Mouse (Mus musculus): ENCODE measurements around the gene Ddx1. TPM values are rescaled to one million over a fixed set of nuclear protein-coding genes. Genes with fewer than 3 reads are reported as not detected.

Gene Ddx1
- polyA plus RNA-seq, 1 experiment from 2014 or later = 130 TPM

DNA sequence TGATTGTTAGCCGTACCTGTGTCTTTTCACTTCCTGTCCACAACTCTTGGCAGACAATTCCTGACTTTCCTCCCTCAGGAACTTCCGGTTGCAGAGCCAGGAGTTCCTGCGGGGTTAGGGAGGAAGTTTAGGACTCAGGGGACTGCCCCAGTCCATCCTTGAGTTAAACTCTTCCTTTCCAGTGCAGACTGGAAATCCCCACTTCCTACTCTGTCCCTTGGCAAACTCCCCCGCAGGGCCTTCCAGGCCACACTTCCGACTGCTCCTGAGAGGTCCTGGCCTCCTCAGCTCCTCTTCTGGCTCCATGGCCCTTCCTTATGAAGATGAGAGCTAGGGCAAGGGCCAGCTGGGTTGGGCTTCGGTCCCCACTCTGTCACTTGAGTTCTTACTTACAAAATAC lies 71.4 kb downstream of the Ddx1 start:
- H3K27ac ChIP-seq = no peak overlapping the region
- no peak overlapping the region for H3K9ac ChIP-seq
- H3K4me2 ChIP-seq = no peak overlapping the region
- H3K4me3 ChIP-seq = no peak overlapping the region
- no peaks in the 10 kb centered on the region for H3K36me3 ChIP-seq
- no peak for ATAC-seq (ENCODE audit: low FRiP score)
- 75% methylated on average over 6 of the region's 6 CpGs for WGBS
- no peaks in the 10 kb centered on the region for H3K9me3 ChIP-seq
- H3K27me3 ChIP-seq = no peaks in the 10 kb centered on the region
- H3K4me1 ChIP-seq (replicated peaks) = peaks cover 19% of the 10 kb centered on the region

DNA sequence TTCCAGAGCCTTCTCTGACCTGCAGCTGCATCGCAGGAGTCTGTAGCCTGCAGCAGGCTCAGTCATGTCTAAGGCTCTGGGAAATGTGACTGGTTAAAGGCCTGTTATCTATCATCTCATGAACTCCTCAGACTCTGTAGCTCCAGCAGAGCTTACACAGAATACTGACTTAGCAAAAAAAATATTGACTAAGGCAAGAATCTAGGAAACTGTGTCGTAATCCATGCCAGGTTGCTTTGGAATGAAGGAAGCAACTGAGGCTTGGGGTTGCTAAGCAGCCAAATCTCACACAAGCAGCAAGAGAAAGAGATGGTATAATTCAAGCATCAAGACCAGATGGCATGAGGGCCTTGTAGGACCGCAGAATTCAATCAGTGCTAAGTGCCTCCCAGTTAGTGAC lies 72.1 kb downstream of the Ddx1 start:
- no peaks in the 10 kb centered on the region for H3K27me3 ChIP-seq
- H3K4me1 ChIP-seq (replicated peaks) = peaks cover 13% of the 10 kb centered on the region
- no peaks in the 10 kb centered on the region for H3K36me3 ChIP-seq
- no peak overlapping the region for H3K27ac ChIP-seq
- no peak overlapping the region for H3K4me3 ChIP-seq
- WGBS = 82% methylated on average over 3 of the region's 3 CpGs
- H3K9me3 ChIP-seq = no peaks in the 10 kb centered on the region
- no peak overlapping the region for H3K4me2 ChIP-seq
- no peak overlapping the region for H3K9ac ChIP-seq
- ATAC-seq (ENCODE audit: low FRiP score) = no peak

DNA sequence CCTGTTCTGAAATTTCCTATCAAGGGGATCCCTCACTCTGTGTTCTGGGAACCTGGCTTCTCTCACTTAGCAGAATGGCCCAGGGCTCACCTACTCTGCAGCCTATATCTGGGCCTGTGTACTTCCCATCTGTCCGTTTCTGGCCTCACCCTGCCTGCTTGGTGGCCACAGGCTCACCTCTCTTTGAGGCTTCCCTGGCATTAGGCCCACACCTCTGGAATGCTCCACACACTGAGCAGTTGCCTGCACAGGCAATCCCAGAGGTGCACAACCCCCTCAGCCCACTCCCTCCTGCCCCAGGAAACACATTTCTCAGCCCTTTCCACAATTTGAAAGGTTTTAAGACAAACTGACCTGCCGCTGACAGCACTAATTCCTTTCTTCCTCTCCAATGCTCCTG lies 72.9 kb downstream of the Ddx1 start:
- H3K36me3 ChIP-seq = no peaks in the 10 kb centered on the region
- 54% methylated on average over 2 of the region's 2 CpGs for WGBS
- H3K4me3 ChIP-seq = no peak overlapping the region
- H3K9me3 ChIP-seq = no peaks in the 10 kb centered on the region
- no peak overlapping the region for H3K4me2 ChIP-seq
- no peak for ATAC-seq (ENCODE audit: low FRiP score)
- H3K27ac ChIP-seq = 0 out of 2 replicates have a peak overlapping the region, but pooled peaks have one; percentile 18
- peaks cover 9% of the 10 kb centered on the region for H3K4me1 ChIP-seq (replicated peaks)
- no peak overlapping the region for H3K9ac ChIP-seq
- H3K27me3 ChIP-seq = no peaks in the 10 kb centered on the region

DNA sequence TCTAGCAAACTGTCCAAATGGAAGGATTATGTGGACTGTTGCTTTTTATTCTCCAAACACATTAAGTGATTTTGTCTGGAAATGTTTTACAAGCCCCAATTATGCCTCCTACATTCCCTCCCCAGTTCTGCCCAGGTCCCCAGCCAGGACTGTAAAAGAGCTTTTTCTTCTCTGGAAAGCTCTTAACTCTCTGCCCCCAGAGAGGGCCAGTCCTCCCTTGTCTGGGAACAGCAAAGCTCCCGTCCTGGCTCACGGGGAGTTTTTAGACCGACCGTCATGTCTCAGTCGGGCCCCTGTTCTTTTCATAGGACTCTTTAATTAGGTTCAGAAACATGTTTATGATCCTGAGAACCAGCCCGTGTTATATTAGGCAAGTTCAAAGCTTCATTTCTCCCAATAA lies 75.0 kb downstream of the Ddx1 start:
- no peak overlapping the region for H3K9ac ChIP-seq
- WGBS = 73% methylated on average over 6 of the region's 6 CpGs

DNA sequence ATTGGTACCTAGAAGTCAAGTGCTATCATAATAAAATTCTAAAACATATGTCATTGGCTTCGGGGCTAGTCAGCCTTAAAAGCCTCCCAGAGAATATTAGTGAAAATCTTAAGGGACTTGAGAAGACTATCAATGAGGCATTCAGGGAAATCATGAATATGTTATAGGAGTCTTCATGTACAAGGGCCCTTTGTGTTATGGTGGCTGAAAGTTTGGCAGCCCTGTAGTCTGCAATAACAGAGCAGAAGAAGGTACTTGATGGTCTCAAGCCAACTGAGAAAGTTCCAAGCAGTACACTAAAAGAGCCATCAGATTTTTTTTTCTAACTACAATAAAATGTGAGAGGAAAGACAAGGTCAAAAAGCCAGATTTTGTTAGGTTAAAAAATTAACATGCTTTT lies 80.9 kb downstream of the Ddx1 start:
- H3K27me3 ChIP-seq = no peaks in the 10 kb centered on the region
- no peak overlapping the region for H3K9ac ChIP-seq
- WGBS = 68% methylated on average over 1 of the region's 1 CpGs
- no peak overlapping the region for H3K4me3 ChIP-seq
- H3K9me3 ChIP-seq = no peaks in the 10 kb centered on the region
- H3K27ac ChIP-seq = no peak overlapping the region
- H3K4me2 ChIP-seq = no peak overlapping the region
- H3K36me3 ChIP-seq = no peaks in the 10 kb centered on the region
- no peaks in the 10 kb centered on the region for H3K4me1 ChIP-seq (replicated peaks)
- no peak for ATAC-seq (ENCODE audit: low FRiP score)

More for the DNA sequence above, 75.0 kb downstream of the Ddx1 start:
- no peak overlapping the region for H3K4me3 ChIP-seq
- H3K27me3 ChIP-seq = no peaks in the 10 kb centered on the region
- H3K36me3 ChIP-seq = no peaks in the 10 kb centered on the region
- H3K4me2 ChIP-seq = no peak overlapping the region
- no peak overlapping the region for H3K27ac ChIP-seq
- no peaks in the 10 kb centered on the region; the same call in 1 of the 2 replicates for H3K4me1 ChIP-seq (replicated peaks)
- ATAC-seq (ENCODE audit: low FRiP score) = no peak
- H3K9me3 ChIP-seq = no peaks in the 10 kb centered on the region

DNA sequence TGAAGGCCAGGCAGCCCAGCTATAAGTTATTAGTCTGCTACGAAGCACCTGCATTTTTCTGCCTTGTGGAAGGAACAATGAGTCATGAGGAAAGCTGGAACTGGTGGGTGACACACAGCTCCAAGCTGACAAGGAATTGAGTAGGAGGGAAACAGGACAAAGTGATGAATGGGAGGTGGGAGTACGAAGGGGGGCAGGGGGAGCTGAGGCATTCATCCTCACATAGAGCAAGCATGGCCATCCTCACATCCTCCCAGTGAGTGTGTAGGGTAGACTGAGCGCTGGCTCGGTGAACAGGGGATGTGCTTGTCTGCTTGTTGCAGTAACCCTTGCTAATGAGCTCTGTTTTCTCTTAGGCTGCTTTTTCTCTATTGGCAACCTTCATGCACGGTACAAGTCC lies 81.9 kb downstream of the Ddx1 start:
- no peak for ATAC-seq (ENCODE audit: low FRiP score)

More for the DNA sequence above, 81.9 kb downstream of the Ddx1 start:
- Histone ChIP-seq H3K4me2 (no peak overlapping the region), H3K4me1 (replicated peaks) (no peaks in the 10 kb centered on the region), H3K9ac (no peak overlapping the region), H3K9me3 (no peaks in the 10 kb centered on the region), H3K27ac (no peak overlapping the region), H3K27me3 (no peaks in the 10 kb centered on the region), H3K4me3 (no peak overlapping the region), H3K36me3 (no peaks in the 10 kb centered on the region)
- 73% methylated on average over 5 of the region's 5 CpGs for WGBS

Other genes starting within 250 kb of the Ddx1 start
- 13.8 and 15.3 TPM in 2 replicates for gene Nbas, start 19.9 kb upstream of the Ddx1 start, polyA plus RNA-seq (2015; fragmentation: Nextera tagmentation; extraction: Ambion mirVana)

Data from hindbrain, embryonic 13.5 days (tissue).